Mouse (Mus musculus): ENCODE data around the gene Tmie.

DNA sequence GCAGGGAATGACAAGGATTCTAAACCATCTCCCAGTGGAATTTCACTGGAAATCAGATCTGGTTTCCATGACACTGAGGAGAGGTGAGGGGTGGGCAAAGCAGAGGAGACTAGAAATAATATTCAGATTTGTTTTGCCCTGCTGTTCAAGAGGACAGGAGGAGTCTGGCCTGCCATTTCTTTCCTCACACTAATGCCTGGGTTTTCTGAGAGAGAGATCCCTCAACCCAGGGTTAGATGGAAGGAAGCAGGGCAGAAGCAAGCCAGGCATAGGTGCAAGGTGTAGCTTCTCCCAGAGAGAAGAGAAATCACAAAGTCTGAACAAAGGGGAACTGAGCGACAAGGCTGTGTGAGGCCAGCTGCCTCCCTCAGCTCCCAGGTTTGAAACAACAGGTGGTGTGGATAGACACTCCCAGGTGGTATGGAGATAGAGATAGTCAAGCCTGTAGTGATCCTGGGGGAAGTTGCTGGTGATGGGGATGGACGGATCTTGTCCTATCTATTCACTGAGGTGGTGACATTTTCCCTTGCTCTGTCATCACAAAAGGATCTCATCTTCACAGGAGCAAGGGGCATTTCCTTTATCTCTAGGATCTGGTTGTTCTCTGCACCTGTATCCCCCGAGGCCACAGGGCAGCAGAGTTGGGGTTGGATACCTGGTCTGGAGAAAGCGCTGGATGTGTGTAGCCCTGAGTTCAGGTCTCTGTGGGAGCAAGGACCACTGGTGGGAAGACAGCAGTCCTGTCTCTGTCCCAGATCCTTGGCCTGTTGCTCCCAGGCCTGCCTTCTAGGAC is 28.1 kb upstream of the Tmie start:
- TF ChIP-seq TAL1 (conservative IDR thresholded peaks at IDR 0.05; ENCODE audit: low read depth, low read length) (no peak), CTCF (IDR thresholded peaks at IDR 0.05; ENCODE audit: low read depth, low read length) (no peak)

All from G1E (cell line).